Mouse (Mus musculus) forebrain, postnatal 0 days (tissue): ENCODE measurements at regions not wholly inside any gene's neighbourhood (a gene's known extent, or its start where the extent isn't known, plus 50 kb on each side); places are given as distances from the start of the nearest gene placed in this dataset.

Experiments used
- ATAC-seq: fragments of 200-750 bp; cut with Nextera tagmentation; 2 replicates; pipeline ENCODE4 v1.8.0; 2017; ENCODE audit warnings: mild to moderate bottlenecking, moderate library complexity
- DNase-seq: peaks from one replicate; pipeline ENCODE4 v3.0.0-alpha.2; 2015
- H3K27ac ChIP-seq: fragments of 300-500 bp; sonication (generic); 2 replicates; pipeline ENCODE4 v1.5.1; 2014; ENCODE audit warnings: low read depth, mild to moderate bottlenecking, antibody characterized with exemption, low read length, moderate library complexity, mixed read lengths
- H3K27me3 ChIP-seq: fragments of 300-500 bp; sonication (generic); 2 replicates; pipeline ENCODE4 v1.6.1; 2014; ENCODE audit warnings: mild to moderate bottlenecking, low read length, mixed read lengths; ENCODE audit not compliant: insufficient read depth
- H3K36me3 ChIP-seq: fragments of 300-500 bp; sonication (generic); 2 replicates; pipeline ENCODE4 v1.6.1; 2014; ENCODE audit warnings: mild to moderate bottlenecking, moderate library complexity; ENCODE audit not compliant: insufficient read depth
- H3K4me1 ChIP-seq: fragments of 300-500 bp; sonication (generic); 2 replicates; pipeline ENCODE4 v1.6.1; 2014; ENCODE audit warnings: antibody characterized with exemption; ENCODE audit not compliant: insufficient read depth
- H3K4me2 ChIP-seq: fragments of 300-500 bp; sonication (generic); 2 replicates; pipeline ENCODE4 v1.6.1; 2014; ENCODE audit warnings: low read depth, mild to moderate bottlenecking, moderate library complexity
- H3K4me3 ChIP-seq: fragments of 300-500 bp; sonication (generic); 2 replicates; pipeline ENCODE4 v1.5.1; 2014; ENCODE audit warnings: low read depth, low read length, mixed read lengths
- H3K9ac ChIP-seq: fragments of 300-500 bp; sonication (generic); 2 replicates; pipeline ENCODE4 v1.6.1; 2014; ENCODE audit warnings: mild to moderate bottlenecking
- H3K9me3 ChIP-seq: fragments of 300-500 bp; sonication (generic); 2 replicates; pipeline ENCODE4 v1.6.1; 2016; ENCODE audit warnings: low read length
- CTCF ChIP-seq: sonication (generic); IDR thresholded peaks from 2 replicates; pipeline ENCODE4 v1.5.1; 2016; ENCODE audit warnings: antibody characterized with exemption, control low read depth, low read depth
- WGBS: fragments of 180-500 bp; shearing (Covaris S2); extraction: QIAGEN DNeasy Blood & Tissue Kit; methylation state at CpG from one replicate; pipeline ENCODE4 v1.1.7; 2014; 5-methylcytosine and 5-hydroxymethylcytosine counted together

DNA sequence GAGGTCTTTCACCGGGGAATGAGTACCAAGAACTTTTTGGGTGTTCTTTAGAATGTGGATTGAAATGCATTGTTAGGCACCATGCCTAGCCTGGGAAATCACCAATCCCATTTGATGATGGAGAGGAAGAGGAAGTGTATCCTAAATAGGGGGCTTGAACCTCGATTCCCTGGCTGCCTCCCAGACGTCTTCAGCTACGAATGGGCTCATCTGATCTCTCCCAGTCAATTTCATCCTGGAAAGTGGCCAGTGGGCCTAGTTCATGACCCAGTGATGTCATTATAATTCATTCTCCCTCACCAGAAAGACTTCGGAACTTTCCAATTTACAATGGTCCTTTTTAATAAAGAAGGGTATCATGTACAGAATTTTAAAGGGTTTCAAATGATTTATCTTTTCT lies 102.1 kb downstream of the Gm10295 start:
- Histone ChIP-seq H3K4me3 (no peak overlapping the region), H3K9me3 (no peaks in the 10 kb centered on the region), H3K27me3 (no peaks in the 10 kb centered on the region), H3K27ac (no peak overlapping the region), H3K4me2 (no peak overlapping the region), H3K9ac (no peak overlapping the region), H3K4me1 (no peaks in the 10 kb centered on the region), H3K36me3 (no peaks in the 10 kb centered on the region)
- ATAC-seq = no peak
- 61% methylated on average over 5 of the region's 5 CpGs for WGBS
- DNase-seq = no peak
- TF ChIP-seq CTCF = no peak

DNA sequence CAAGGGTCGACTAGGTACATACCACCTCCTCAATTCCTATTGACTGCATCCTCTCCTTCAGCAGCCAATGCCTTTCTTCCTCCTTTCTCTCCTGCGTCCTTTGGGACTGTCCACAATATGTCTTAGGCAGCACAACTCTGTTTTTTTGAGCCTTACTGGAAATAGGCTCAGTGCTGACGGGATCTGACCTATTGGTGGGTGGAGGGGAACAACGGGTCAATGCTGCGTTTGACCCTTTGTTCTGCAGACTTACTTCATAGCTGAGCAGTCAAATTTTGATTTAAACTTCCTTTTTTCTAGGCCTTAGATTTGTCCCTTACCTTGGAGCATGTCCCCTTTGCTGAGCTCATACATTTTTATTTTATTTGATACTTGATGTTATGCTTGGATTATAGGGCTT lies 103.4 kb downstream of the Gm10295 start:
- Histone ChIP-seq H3K4me1 (no peaks in the 10 kb centered on the region), H3K36me3 (no peaks in the 10 kb centered on the region), H3K9me3 (no peaks in the 10 kb centered on the region), H3K9ac (no peak overlapping the region), H3K4me2 (no peak overlapping the region), H3K4me3 (no peak overlapping the region), H3K27me3 (no peaks in the 10 kb centered on the region), H3K27ac (no peak overlapping the region)
- ATAC-seq = no peak
- DNase-seq = no peak
- no peak for TF ChIP-seq CTCF
- 81% methylated on average over 5 of the region's 5 CpGs for WGBS

DNA sequence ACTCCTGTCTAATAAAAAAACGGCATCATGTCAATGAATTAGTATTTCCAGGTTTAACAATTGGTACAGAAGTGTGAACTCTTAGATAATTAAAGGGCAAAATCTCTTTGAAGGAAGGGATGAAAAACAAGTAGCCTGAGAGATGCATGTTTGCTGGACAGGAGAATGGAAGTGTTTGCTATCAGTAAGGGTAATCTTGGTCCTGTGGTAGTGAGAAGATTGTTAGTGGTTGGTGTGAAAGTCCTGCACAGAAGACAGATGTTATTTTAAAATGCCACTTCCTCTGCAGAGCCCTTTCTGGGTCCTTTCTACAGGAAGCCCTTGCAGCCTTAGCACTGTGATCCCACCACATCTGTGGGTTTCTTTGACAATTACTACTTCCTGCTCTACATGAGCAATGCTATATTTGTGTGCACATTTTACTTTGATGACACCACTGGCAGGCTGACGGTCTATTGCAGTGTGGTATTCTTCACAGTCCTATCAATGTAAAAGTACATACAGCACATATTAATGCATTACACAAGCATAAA lies 108.8 kb downstream of the Gm10295 start:
- DNase-seq = no peak
- WGBS = 84% methylated on average over 2 of the region's 2 CpGs
- no peaks in the 10 kb centered on the region for H3K9me3 ChIP-seq

DNA sequence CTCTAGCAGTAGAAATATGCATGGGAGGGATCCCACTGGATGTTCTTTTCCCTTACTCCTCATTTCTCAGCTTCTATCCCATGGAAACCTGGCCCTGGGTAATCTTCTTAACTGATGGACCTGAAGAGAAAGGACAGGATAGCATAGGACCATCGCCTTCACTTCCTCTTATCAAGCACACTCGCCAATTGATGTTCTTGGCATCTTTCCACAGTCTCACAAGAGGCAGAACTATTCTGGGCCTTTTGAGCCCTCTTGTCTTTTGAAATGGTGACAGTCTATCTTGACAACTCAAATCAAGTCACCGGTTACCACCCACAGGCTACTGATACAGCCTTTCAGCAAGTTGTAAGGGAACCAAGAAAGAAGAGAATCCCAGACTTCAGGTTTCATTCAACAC lies 112.1 kb downstream of the Gm10295 start:
- Histone ChIP-seq H3K9me3 (no peaks in the 10 kb centered on the region), H3K27me3 (no peaks in the 10 kb centered on the region), H3K9ac (no peak overlapping the region), H3K36me3 (no peaks in the 10 kb centered on the region), H3K4me2 (no peak overlapping the region), H3K4me1 (no peaks in the 10 kb centered on the region), H3K4me3 (no peak overlapping the region), H3K27ac (no peak overlapping the region)
- no peak for TF ChIP-seq CTCF
- ATAC-seq = no peak
- no peak for DNase-seq
- WGBS = 80% methylated on average over 3 of the region's 3 CpGs

More for the DNA sequence above, 108.8 kb downstream of the Gm10295 start:
- H3K36me3 ChIP-seq = no peaks in the 10 kb centered on the region
- no peak for ATAC-seq
- H3K27ac ChIP-seq = no peak overlapping the region
- no peak overlapping the region for H3K9ac ChIP-seq
- TF ChIP-seq CTCF = no peak
- H3K4me1 ChIP-seq = no peaks in the 10 kb centered on the region
- H3K27me3 ChIP-seq = no peaks in the 10 kb centered on the region
- H3K4me3 ChIP-seq = no peak overlapping the region
- H3K4me2 ChIP-seq = no peak overlapping the region

DNA sequence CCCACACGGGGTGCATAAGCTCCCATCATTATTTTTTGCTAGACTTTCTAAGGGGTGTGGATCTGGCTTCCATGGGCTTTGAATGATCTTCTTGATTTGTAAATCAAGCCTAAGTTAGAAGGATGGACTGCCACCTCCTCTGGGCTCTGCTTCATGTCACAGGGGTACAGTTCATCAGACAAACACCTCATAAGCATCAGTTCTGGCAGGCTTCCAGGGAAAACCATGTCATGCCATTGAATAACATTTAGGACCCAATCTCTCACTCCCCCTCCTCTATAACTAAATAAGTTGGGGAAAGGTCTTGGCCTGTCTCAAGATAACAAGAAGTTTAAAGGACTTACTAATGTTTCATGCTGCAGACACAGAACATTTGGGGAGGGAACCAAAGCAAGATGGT lies 115.0 kb downstream of the Gm10295 start:
- H3K27ac ChIP-seq = no peak overlapping the region
- H3K4me3 ChIP-seq = no peak overlapping the region
- no peak overlapping the region for H3K4me2 ChIP-seq
- no peaks in the 10 kb centered on the region for H3K9me3 ChIP-seq
- no peak overlapping the region for H3K9ac ChIP-seq
- H3K36me3 ChIP-seq = no peaks in the 10 kb centered on the region
- WGBS = 63% methylated on average over 1 of the region's 1 CpGs
- TF ChIP-seq CTCF = no peak
- no peak for ATAC-seq
- no peaks in the 10 kb centered on the region for H3K27me3 ChIP-seq
- no peak for DNase-seq
- H3K4me1 ChIP-seq = no peaks in the 10 kb centered on the region

DNA sequence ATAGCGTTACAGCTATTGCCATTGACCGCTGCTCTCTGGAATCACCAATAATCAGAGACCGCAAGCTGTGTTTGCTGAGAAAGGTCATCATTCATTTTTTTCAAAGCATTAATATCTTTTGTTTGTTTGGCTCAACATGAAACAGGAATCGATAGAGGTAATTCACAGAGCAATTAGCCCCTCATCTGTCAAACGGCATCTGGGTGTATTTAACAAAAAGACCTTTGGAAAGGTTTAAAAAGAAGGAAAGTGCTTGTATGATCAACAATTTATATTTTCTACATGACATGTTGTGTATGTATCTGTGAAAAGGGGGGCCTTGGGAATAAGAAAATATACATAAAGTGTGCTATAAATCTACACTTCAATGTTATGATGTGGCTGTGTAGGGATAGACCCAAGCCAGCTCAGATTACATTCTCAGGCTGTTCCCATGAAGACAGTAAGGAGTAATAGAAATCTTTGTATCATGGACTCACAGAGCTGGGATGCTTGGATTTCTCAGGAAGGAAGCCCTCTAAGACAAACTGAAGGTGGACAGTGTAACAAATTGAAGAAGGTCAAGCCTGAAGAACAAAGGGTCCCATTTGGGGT lies 117.0 kb downstream of the Gm10295 start:
- H3K4me1 ChIP-seq = no peaks in the 10 kb centered on the region
- H3K9me3 ChIP-seq = no peaks in the 10 kb centered on the region
- DNase-seq (no peak), ATAC-seq (no peak)
- no peak overlapping the region for H3K27ac ChIP-seq
- WGBS = 69% methylated on average over 5 of the region's 5 CpGs
- no peak overlapping the region for H3K4me2 ChIP-seq
- H3K36me3 ChIP-seq = no peaks in the 10 kb centered on the region
- H3K9ac ChIP-seq = no peak overlapping the region
- TF ChIP-seq CTCF = no peak
- no peak overlapping the region for H3K4me3 ChIP-seq
- H3K27me3 ChIP-seq = no peaks in the 10 kb centered on the region

DNA sequence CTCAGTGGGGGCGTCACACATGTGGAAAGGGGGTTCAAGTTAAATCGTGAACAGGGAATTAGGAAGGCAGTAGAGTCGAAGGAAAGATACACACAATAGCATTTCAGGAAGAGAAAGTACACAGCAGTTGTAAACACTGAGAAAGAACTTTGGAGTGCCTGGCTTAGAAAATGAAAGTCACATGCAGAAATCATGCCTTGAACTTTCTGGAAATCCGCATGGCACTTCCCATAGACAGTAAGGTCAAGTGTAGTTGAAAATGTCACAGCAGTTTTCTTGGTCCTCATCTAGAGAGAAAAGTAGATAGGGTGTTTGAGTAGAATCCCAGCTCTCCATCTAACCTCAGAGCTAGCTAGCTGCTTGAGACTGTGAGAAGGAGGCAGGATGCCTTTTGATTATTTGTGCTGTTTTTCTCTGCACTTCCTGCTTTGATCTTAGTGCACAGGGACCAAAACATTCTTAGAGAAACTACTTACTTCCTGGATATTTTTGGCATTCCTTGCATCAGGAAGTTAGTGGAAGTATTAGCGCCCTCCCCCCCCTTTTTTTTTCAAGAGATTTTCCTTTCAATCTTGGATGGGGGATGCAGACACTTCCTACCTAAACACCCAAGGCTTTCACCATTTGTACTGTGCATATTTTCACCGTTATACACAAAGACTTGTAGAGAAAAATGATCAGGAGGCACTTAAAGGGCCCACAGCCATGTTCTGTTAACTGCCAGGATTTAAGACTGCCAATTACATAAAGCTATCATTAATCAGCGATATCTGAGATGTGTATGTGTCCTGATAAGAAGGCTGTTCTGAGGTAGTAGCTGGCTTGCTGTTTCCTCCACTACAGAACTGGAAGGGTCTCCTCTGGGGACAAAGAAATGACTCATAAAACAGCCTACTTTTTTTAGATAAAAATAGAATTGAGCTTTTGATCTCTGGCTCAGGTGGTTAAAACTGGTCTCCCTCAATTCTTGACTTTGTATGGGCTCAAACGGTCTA lies 118.2 kb downstream of the Gm10295 start:
- DNase-seq = no peak
- TF ChIP-seq CTCF = no peak
- Histone ChIP-seq H3K9me3 (no peaks in the 10 kb centered on the region), H3K4me2 (no peak overlapping the region), H3K36me3 (no peaks in the 10 kb centered on the region), H3K27me3 (no peaks in the 10 kb centered on the region), H3K4me1 (no peaks in the 10 kb centered on the region), H3K27ac (no peak overlapping the region), H3K9ac (no peak overlapping the region), H3K4me3 (no peak overlapping the region)
- 81% methylated on average over 8 of the region's 8 CpGs for WGBS
- ATAC-seq = no peak
